Comparison of ENCODE assay signal across 8 mouse cellular contexts in genomic region chr10:34127392-34128378, GRCm38 (mm10). TPM values are rescaled to one million over a fixed set of nuclear protein-coding genes. Genes with fewer than 3 reads are reported as not detected.
A peak's percentile ranks its signal among the peaks of the same experiment; 100 is the strongest.
DNase-seq lines count a peak whose midpoint lies in the region; ATAC-seq and TF ChIP-seq lines count a peak whose summit lies in the region.

Calhm6 (minus strand) TSS chr10:34127984.

- no peak for TF ChIP-seq CTCF in E14TG2a.4 (conservative IDR thresholded peaks at IDR 0.05; ENCODE audit: low read length)
- TF ChIP-seq CTCF in bone marrow macrophage, adult 2 months (IDR thresholded peaks at IDR 0.05; ENCODE audit: low read depth, low read length): no peak

- DNase-seq in frontal cortex, postnatal 36 days (ENCODE audit: low spot score in 2 of 2): peak; percentile 45 to 51
- peak; percentile 65 for DNase-seq in induced T-regulatory cell, adult 2 months (ENCODE audit: low read depth)
- peak; percentile 8 to 52 for DNase-seq in left cerebral cortex, postnatal 14 days (ENCODE audit: low spot score in 2 of 2)
- DNase-seq in right cerebral cortex, adult 2 months (ENCODE audit: low spot score in 2 of 2): peak; percentile 38 to 59
- DNase-seq in yolk sac, embryonic 10.5 days (ENCODE audit: low spot score): peak; percentile 36

- no peak for TF ChIP-seq POLR2A in bone marrow macrophage, adult 2 months (IDR thresholded peaks at IDR 0.05; ENCODE audit: borderline replicate concordance, low read depth, low read length)

- H3K4me3 ChIP-seq in E14TG2a.4 (replicated peaks; ENCODE audit: low read length): peak within 1 kb of the TSS; percentile 75
- H3K4me3 ChIP-seq in bone marrow macrophage, adult 2 months (ENCODE audit: insufficient read depth, low read length): peak within 1 kb of the TSS; percentile 72

- H3K27me3 ChIP-seq in E14TG2a.4 (ENCODE audit: insufficient read depth, low read length): peaks cover 38% of the 10 kb centered on the region

- intact Hi-C loops in left cerebral cortex, postnatal 14 days (cut with DNase I): no loop called here

- H3K4me1 ChIP-seq in E14TG2a.4 (replicated peaks; ENCODE audit: low read depth, low read length): peaks cover 15% of the 10 kb centered on the region
- peaks cover 34% of the 10 kb centered on the region for H3K4me1 ChIP-seq in bone marrow macrophage, adult 2 months (ENCODE audit: control insufficient read depth, insufficient read depth, low read length)

- H3K27ac ChIP-seq in bone marrow macrophage, adult 2 months (ENCODE audit: insufficient read depth, low read depth, low read length): peak within 1 kb of the TSS; percentile 96

- peak; percentile 53 for ATAC-seq in megakaryocyte, adult 5-6 weeks (ENCODE audit: poor library complexity, severe bottlenecking)

- no peaks in the 10 kb centered on the region for H3K9me3 ChIP-seq in E14TG2a.4 (ENCODE audit: low read length)

- no peaks in the 10 kb centered on the region for H3K36me3 ChIP-seq in E14TG2a.4 (ENCODE audit: insufficient read depth, low read length)

RNA-seq across cellular contexts. Expression of gene Calhm6, which starts in this region (rescaled TPM):
- polyA plus RNA-seq in bone marrow macrophage, adult 2 months (2012; ENCODE audit: insufficient read depth, insufficient read length, missing spikeins): 20.6 and 24.7 TPM in 2 replicates
- total RNA-seq in left cerebral cortex, postnatal 14 days (2021): under 1 TPM in 1 of 2 experiments, not detected in 1; 0.51 TPM
- 3.9 and 9.1 TPM in 2 replicates for total RNA-seq in megakaryocyte, adult 5-6 weeks (2015)
- total RNA-seq in megakaryocyte, adult 5-6 weeks (2017): 3.0 and 4.7 TPM in 2 replicates

Comparison
In these comparisons a context has a peak if more than half of its experiments do, and no peak if none do; other contexts are left out.
1. Peak in every context shown above with its lines: DNase-seq, ATAC-seq, H3K4me3 ChIP-seq and H3K27ac ChIP-seq.
2. Peak in DNase-seq in left cerebral cortex, postnatal 14 days; RNA of the gene not detected or under 1 TPM.